Mouse (Mus musculus): ENCODE data around the gene Cdc25b.

Gene Cdc25b

DNA sequence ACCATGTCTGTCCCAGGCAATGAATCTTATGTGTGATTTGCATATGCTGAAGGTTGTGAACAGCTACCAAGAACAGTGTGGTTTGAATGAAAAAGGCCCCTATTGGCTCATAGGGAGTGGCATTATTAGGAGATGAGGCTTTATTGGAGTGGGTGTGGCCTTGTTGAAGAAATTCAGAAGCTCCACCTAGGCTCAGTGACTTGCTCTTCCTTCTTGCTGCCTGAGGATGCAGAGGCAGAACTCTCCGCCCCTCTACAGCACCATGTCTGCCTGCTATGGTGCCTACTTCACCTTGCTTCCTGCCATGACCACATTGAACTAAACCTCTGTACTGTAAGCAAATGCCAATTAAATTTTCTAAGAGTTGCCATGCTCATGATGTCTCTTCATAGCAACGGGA lies 45.8 kb downstream of the Cdc25b start:
- no peak for DNase-seq

DNA sequence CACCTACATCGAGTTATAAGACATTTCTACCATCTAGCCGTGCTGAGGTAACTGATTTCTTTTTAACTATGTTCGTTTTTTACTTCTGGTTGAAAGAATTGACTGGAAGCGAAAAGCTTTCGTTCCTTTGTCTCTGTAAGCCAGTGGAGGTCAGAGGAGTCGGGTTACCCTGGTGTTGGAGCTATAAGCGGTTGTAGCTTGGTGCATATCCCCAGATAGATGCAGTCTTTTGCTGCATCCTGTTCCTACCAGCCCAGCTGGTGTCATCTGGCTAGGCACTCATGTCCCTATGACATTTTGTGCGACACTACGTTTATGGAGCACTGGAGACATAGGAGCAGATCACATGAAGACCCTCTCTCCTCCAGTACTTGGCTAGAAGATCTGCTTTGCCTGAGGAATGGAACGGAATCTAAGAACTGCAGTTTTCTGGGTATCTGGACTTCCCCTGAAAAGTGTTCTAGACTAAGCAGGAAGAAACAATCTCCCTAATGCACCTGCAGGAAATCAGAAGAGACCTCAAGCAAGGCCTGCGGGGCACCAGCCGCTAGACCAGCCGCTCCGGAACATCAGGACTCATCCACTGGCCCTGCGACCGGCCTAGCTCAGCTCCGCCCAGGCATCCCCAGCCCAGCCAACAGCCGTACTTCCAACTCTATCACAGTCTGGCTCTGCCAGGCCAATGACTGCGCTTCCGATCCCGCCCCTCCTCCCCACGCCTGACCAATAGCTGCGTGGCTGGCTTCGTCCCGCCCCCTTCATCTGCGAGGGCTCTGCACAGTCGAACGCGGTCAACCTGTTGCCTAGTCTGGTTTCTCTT lies 46.8 kb downstream of the Cdc25b start, which contains the start of gene Mavs:
Mavs (plus strand) TSS at position 757 of the 820 bp plus-strand sequence.
- DNase-seq: peak; percentile 97

DNA sequence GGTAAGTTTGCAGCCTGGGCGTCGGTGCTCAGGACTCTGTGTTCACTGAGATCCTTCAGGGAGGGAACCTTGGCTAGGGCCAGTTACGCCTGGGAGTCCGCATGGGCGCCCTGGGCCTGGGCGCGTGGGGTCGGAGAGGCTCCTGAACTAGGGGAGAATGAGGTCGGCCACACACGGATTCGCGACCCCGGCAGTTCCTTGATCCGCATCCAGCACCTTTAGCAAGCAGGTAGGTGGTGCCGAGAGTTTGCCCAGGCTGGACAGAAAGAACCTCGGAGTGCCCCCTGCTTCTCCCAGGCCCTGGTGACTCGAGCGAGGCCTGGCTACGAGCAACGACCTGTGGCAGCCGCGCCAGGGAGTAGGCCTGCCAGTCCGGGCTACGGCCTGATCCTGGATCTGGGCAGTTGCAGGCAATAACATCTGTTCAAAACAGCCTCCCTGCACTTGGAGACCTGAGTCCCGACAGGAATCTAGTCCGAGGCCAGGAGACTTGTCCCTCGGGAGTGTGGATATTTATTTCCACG lies 47.4 kb downstream of the Cdc25b start:
- DNase-seq: no peak

DNA sequence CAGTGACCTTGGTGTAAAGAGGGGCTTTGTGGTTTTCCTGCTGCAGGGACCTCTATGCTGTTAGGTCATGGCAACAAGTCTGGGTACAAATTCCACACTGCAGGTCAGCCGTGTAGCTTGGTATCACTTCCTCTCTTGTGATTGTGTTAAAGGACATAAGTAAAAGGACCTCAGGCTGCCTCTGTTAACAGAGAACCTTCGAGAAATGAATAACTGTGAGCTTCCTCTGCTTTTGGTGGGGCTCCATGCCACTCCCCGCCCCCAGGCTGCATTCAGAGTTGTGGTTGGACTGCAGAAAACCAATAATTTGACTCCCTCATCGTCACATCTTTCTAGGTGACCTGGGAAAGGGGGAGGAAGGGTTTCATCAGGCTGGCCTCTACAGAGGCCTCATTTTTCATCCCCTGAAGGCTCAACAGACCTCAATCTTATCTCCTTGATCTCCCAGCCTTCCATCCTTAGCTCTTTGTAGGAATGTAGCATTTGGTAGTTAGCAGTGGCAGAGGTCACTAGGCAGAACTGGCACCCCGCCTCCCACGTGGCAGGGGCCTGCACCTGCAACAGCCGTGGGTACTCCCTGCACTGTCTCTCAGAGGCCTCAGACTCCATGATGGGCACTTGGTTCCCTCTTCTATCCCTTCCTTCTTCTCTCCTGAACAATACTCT lies 48.4 kb downstream of the Cdc25b start:
- no peak for DNase-seq

- no peak for DNase-seq
These were observed 55.4 kb downstream of the Cdc25b start for GRCm38 (mm10) chr2:131242180-131242579.

- no peak for DNase-seq
These were observed 56.2 kb downstream of the Cdc25b start for GRCm38 (mm10) chr2:131242929-131243328.

Data from retina, postnatal 1 day (tissue).